Mouse (Mus musculus) layer of hippocampus, postnatal 14 days (tissue): Measurements from ENCODE around the gene Thra. TPM values are rescaled to one million over a fixed set of nuclear protein-coding genes. Genes with fewer than 3 reads are reported as not detected.
"Not testable (repeated sequence)": the region's sequence is repeated elsewhere in the genome, so short reads cannot be mapped to it uniquely, and the experiment has no call there.

ENCODE experiments used
- DNase-seq, 2 experiments: peaks; one replicate each; pipeline ENCODE4 v3.0.0; 2021 to 2022; ENCODE audit warnings: low spot score in 2 of 2, mixed read lengths in 1 of 2
- total RNA-seq, 2 experiments: library from RNA; stranded (reverse); gene quantifications; 2 replicates each; pipeline ENCODE4 v1.2.3; 2021

The Thra gene
- total RNA-seq, 2 experiments from 2014 or later, result 1,264 to 1,291 TPM

DNA sequence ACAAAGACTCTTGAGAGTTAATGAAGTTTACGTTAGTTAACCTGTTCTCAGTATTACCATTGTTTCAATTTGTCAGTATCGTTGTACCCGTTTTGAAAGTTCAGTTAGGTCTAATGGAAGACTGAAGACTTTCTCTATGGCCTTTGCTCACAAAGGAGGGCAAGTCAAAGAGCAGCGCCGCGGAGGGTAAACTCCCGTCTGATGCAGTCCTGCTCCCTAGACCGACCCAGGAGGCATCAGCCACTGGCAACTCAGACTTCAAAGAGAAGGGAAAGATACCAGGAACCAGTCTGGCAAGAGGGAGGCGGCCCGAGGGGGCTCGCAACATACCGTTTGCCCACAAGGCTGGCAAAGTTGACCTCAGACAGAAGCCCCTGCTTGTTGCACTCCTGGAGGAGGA lies 26.7 kb upstream of the Thra start:
- no peak for DNase-seq

DNA sequence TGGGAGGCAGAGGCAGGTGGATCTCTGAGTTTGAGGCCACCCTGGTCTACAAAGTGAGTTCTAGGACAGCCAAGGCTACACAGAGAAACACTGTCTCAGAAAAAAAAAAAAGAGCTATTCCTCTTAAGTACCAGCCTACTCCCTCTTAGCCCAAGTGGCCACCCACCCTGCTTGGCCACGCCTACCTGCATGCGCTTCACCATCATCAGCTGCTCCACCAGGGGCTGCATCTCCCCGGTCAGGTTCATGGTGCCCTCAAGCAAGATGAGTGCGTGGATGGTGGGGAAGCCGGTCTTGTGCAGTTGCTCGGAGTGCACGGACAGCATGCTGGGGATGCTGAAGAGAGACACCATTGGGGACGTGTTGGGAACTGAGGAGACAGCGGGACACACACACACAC lies 24.5 kb upstream of the Thra start:
- no peak for DNase-seq

GRCm38 (mm10) chr11:98717904-98718303 lies 22.5 kb upstream of the Thra start:
- DNase-seq, result peak; percentile 85 to 86

DNA sequence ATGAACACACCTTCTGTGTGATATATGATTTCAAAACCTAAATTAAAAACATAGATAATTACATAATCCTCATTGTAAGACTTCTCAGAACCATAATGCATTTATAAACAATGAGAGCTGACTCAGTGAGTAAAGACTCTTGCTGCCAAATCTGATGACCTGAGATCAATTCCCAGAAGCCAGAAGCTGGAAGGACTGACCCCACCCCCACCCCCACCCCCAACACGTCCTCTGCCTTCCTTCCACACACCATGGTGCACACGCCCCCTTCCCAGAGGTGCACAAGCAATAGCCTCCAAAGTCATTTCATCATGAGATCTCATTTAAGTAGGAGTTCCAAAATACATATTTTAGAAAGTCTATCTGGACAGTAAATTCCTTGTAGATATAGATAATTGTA lies 19.7 kb upstream of the Thra start:
- no peak for DNase-seq

DNA sequence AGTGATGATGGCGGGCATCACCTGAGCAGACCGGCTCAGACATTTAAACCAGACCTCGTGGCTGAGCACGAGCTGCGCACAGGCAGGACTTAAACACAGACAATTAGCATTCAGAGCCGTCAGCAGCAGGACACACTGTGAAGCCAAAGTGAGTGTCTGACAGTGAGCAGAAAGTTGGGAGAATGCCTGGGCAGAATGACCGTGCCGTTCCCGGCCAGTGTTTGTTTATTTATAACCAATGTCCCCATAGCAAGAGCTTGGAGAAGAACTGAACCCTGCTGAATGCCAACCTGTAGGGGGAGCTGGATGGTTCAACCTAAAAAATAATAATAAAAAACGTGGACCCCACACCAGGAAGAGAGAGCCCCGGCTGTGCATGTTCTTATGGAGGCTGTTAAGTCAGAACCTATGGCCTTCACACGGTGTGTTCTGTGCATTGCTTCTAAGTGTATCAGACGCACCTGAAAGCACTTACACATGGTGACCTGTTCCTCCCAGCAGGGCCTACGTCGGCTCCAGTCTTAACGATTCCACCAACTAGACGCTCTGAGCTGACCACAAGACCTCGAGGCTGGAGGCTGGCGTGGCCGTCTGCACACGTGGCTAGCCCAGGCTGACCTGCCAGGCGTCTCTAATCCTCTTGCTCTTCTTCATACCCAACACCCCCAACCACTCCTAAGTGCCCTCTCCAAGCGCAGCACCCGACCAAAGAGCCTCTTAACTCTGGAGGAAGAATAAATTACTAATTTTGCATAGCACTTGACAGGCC lies 18.8 kb upstream of the Thra start:
- peak in 1 of 2 experiments; percentile 80 for DNase-seq

DNA sequence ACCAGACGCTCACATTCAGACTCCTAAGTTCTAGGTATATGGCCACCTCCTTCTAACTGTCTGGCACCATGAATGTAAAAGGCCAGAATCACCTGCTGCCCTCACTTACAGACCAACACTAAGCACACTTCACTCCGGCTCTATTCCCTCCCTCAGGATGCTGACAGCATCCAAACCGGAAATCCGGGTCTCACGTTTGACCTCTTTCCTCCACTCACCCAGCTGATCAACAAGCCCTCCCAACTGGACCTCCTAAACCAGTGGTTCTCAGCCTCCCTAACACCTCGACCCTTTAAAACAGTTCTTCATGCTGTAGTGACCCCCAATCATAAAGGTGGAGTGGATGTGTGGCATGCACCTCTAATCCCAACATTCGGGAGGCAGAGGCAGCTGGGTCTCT lies 17.3 kb upstream of the Thra start:
- no peak for DNase-seq

DNA sequence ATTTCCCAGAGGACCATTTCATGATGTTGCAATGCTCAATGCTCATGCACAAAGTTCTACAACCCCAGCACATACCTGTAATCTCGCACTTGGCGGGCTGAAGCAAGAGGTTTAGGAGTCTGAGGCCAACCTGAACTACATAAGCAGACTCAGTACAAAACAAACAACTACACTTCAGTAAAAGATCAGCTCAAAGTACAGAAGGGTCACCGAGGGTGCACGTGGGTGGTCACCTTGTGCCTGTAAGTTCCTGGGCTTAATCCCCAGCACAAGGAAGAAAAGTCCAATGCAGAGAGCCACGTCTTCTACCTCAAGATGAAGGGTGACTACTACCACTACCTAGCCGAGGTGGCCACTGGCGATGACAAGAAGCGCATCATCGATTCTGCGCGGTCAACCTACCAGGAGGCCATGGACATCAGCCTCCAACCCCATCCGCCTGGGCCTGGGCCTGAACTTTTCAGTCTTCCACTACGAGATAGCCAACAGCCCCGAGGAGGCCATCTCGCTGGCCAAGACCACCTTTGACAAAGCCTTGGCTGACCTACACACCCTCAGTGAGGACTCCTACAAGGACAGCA lies 14.4 kb upstream of the Thra start:
- no peak for DNase-seq

GRCm38 (mm10) chr11:98729119-98729588 lies 11.3 kb upstream of the Thra start, which contains the start of gene Med24:
TSS of gene Med24 (minus strand) at chr11:98729435.
- DNase-seq, result peak; percentile 88 to 95

DNA sequence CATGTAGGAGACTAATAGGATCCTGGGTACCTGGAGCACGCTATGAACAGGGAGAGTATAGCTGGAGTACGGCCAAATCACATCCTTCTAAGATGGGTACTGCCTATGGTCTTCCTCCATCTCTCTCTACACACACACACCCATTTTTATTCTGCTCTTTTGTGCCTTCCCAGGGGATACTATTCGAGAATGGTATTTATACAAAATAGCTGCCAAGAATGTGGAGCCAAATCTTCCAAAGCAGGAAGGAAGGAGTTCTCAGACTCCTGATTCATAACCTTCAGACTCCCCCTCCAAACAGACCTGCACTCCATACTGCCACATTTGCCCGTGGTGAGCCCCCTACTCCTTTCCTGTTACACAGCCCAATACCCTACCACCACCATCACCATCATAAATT lies 9.7 kb upstream of the Thra start:
- no peak for DNase-seq

DNA sequence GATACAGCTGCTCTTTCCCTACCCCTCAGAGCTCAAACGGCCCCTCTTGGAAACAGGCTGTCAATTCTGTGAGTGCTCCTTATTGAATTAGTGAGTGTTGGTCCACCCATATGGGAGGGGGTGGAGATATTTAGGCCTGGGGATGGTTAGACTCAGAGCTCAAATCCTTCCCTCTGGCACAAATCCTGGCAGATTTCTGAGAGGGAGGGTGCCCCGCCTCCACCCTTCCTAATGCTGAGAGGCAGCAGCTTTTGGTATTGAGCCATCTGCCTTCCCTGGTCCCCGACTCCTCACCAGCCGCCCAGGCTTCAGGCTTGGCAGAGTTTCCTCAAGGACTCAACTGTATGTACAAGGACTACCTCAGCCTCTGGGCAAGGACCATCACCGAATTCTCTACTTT lies 9.3 kb upstream of the Thra start:
- peak in 1 of 2 experiments; percentile 80 for DNase-seq

DNA sequence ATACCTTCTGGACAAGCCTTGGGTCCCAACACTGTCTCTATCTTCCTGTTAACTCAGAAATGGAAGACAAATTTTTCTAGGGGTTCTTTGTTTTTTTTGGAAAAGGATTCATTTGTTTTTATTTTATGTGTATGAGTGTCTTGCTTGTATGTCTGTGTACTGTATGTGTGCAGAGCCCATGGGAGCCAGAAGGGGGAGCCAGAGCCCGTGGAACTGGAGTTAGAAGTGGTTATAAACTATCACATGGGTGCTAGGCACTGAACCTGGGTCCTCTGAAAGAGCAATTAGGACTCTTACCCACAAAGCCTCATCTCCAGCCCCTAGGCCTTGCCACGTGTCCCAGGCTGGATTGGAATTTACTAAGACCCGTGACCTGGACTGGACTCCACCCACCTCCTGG lies 6.4 kb upstream of the Thra start:
- DNase-seq, result no peak

GRCm38 (mm10) chr11:98735111-98735510 lies 5.3 kb upstream of the Thra start:
- no peak for DNase-seq

GRCm38 (mm10) chr11:98736176-98736575 lies 4.3 kb upstream of the Thra start:
- no peak for DNase-seq

- not testable (repeated sequence) for DNase-seq
These were observed 3.2 kb upstream of the Thra start for GRCm38 (mm10) chr11:98737220-98737619.

GRCm38 (mm10) chr11:98738428-98738911 lies 2.0 kb upstream of the Thra start:
- DNase-seq, result peak in 1 of 2 experiments; percentile 79

DNA sequence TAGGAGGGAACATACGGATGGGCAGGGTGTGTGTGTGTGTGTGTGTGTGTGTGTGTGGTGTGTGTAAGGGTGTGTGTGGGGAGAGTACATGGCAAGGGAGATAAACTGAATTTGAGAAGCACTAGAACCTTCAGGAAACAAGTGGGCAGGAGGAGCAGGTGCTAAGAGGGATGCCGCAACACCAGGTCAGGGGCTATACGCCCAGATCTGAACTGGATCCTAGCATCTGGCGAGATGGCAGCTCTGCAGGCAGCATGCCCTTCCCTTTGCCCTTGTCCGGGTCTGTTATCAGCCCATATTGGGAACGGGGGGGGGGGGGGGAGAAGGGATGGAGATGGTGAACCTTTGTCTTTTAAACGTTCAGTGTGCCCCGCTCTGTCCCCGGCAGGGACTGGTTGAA lies 1.5 kb upstream of the Thra start:
- no peak for DNase-seq

DNA sequence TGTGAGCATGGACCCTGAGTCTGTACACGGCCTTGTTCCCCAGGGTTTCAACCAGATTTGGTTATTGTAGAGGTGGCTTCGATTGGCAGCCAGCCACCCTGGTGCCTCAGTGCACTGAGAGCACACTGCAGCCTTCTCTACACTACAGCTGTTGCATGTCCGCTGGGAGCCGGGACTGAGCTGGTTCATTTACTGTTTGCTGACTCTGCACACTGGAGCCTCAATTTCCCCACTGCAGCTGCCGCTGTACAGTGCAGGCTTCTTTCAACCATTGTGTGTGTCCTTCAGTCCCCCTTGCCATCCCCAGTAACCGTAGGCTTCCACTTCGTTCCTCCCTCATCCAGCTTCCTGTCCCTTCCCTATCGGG lies 429 bp upstream of the Thra start:
- DNase-seq, result no peak

DNA sequence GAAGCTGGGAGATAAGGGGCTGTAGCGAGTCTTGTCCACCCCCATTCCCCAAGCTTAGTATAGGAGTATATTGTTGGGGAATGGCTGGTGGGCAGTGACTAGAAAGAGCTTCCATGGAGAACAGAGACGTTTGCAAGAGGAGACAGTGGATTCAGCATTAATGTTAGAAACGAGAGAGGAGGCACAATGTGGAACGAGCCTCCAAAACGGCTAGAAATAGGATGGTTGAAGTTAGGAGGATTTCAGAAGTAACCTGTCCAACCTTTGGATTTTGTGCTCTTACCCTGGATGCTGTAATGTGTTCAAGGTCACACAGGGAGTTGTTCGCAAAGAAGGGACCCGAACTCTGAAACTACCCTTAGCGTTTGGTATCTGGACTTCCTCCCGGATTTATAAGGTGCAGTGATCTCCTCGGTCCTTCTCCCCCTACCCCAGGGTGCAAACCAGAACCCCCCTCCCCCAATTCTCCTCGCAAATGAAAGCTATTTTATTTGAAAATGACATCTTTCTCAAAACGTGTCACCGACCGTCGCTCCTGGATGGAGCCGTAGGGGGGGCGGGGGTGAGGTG lies 698 bp downstream of the Thra start:
- DNase-seq, result no peak

- DNase-seq, result peak; percentile 69 to 79
These were observed 1.4 kb downstream of the Thra start for GRCm38 (mm10) chr11:98741622-98742396.

DNA sequence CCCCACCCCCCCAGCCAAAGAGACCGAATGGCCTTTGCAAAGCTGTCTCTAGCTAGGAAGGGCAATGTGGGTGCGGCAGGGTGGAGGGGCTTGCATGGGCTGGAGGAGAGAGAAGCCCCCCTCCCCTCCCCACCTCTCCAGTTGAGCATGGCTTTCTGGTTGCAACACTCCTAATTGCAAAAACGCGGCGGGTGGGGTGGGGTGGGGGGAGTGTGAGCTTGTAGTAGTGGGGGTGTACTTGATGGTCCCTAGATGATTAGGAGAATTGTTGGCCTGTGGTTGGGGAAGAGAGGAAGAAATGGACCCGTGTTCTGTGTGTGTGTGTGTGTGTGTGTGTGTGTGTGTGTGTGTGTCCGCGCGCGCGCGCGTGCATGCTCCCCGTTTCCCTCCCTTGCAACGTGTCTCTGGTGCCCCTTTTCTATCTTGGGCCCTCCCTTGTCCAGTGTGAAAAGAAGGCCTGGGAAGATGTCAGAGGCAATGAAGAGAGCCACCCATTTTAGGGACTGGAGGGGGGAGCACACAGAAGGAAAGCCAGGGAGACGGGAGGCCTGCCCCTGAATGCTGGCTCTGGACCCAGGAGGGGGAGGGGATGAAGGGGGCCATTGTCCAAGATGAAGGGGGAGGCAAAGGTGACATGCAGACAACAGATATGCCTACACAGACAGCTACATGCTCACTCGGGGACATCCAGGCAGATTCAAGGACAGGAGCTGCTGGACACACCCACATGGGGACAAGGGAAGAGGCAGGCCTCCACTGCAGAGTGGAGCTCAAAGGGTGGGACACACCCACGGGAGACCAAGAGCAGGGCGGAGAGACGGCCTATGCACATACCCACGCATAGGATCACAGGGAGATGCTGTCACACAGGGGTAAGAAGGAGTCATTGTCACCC lies 2.2 kb downstream of the Thra start:
- no peak for DNase-seq
